Mouse (Mus musculus): ENCODE measurements at regions not wholly inside any gene's neighbourhood (a gene's known extent, or its start where the extent isn't known, plus 50 kb on each side); places are given as distances from the start of the nearest gene placed in this dataset.

DNA sequence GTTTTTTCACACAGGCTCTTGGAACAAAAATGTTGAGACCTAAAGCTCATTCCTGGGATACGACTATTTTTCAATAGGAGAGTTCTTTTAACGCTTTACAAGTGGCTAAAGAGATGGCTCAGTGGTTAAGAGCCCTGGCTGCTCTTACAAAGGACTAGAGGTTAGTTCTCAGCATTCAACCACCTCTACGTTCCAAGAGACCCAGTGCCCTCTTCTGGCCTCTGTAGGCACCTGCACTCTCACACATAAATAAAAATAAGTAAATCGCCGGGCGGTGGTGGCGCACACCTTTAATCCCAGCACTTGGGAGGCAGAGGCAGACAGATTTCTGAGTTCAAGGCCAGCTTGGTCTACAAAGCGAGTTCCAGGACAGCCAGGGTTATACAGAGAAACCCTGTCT is 70.5 kb upstream of the Rad23b start:
- DNase-seq (ENCODE audit: low read depth, low spot score) = peak; percentile 12

DNA sequence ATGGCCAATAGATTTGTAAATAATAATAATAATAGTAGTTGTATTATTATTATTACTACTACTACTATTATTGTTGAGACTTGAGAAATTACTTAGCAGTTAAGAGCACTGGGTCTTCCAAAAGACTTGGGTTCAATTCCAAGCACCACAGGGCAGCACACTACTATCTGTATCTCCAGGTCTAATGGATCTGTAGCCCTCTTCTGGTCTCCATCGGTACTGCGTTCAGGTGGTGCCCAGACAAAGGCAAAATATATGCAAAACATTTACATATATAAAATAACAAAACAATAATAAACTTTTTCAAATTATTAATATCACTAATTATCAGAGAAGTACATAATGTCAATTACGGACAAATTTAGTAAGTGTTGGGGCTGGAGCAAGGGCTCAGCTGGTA is 69.1 kb upstream of the Rad23b start:
- peak; percentile 13 for DNase-seq (ENCODE audit: low read depth, low spot score)

DNA sequence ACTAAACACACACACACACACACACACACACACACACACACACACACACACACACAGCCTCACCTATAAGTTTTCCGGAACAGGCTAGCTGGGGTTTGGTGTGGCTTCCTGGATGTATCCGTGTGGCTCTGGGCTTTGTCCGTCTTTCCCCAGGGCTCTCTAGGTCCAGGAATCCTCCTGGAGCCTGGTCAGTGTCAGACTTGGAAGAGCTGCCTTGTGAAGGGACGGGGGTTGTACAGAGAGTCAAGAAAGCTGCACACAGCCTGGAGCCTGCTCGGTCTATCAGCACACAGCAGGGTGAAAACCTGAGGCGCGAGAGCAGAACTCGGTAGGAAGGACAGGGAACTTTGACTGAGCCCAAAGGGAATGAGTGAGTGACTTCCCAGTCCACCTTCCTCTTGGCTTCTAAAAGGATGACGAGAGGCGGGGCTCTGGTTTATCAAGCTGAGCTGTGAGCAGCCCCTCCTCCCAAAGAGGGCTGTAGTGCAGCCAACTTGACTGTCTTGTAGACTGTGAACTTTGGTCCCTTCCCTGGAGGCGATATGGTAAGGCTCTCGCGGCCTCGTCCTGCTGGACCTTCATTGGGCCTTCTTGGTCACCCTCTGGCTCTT is 68.3 kb upstream of the Rad23b start:
- no peak for DNase-seq (ENCODE audit: low read depth, low spot score)

DNA sequence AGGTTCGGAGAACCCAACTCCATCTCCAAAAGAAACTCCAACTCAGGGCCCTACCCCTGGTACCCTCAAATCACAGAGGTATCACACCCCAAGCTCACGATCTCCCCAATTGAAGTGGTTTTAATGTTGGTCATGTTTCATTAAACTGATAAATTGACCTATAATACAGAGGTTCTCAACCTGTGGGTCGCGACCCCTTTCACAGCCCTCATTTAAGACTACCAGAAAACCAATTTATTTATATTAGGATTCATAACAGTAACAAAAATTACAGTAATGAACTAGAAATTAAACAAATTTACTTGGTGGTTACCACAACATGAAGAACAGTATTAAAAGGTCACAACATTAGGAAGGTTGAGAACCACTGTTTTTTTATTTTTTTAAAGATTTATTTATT is 67.4 kb upstream of the Rad23b start:
- no peak for DNase-seq (ENCODE audit: low read depth, low spot score)

DNA sequence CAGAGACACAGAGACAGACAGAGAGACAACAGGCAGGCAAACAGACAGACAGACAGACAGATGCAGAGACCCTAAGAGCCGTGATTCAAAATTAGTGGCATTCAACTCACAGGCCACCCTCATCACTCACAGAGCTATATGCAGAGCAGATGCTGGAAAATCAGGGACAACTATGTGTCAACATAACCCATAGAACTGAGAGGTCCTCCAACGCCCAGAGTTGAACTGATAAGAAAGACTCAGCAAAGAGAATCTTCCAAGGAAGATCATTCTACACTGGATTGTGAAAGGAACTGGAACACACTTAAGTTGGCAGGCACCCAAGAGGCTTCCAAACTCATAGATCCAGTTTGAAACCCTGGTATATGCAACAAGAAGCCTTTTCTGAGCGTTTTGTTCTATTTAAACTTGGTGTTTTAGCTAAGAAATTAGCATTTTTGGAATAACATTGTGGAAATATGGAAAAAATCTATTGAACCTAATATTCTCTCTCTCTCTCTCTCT is 65.1 kb upstream of the Rad23b start:
- DNase-seq (ENCODE audit: low read depth, low spot score) = no peak

DNA sequence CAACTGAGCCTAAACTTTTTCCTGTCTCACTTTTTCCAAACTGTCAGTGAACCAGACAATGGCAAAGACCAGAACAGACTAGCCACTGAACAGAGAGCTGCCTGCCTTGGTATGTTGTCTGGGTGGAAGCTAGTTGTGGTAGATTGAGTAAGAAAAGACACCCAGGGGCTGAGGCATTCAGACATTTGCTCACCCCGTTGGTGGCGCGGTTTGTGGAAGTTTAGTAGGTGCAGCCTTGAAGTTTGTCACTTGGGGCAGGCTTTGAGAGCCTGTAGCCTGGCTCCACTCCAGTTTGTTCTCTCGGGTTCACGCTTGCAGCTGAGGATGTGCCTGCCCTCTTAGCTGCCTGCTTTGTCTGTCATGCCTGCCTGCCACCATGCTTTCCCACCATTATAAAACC is 64.2 kb upstream of the Rad23b start:
- DNase-seq (ENCODE audit: low read depth, low spot score) = no peak

DNA sequence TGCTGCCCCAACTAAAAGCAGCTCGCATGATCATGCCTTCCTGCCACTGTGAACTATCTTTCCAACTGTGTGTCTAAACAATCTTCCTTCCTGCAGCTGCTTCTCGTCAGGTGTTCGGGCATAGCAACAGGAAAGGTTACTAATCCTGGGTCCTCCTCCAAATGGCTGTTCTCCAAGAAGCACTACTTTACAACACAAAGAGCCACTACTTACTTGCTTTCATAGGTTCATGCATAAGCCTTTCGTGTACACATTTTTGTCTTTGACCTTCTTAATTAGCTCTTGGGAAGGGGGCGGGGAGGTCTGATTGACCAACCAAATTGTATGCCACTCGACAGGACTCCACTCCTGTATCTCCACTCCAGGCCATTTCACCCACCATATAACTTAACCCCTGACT is 61.4 kb upstream of the Rad23b start:
- DNase-seq (ENCODE audit: low read depth, low spot score) = no peak

DNA sequence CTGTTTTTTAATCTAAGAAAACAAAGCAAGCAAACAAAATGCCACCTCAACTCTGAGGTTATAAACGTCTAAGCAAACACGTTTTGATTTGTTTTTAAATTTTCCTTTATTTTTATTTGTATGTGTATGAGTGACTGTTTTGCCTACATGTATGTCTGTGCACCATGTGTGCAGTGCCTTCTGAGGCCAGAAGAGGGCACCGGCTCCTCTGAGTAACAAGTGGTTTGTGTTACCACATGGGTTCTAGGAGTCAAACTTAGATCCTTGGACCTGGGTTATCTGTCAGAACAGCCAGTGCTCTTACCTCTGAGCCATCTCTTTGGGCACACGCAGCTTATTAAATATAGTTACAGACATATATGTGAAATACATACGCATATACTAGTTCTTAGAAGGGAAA is 57.6 kb upstream of the Rad23b start:
- peak; percentile 69 for DNase-seq (ENCODE audit: low read depth, low spot score)

DNA sequence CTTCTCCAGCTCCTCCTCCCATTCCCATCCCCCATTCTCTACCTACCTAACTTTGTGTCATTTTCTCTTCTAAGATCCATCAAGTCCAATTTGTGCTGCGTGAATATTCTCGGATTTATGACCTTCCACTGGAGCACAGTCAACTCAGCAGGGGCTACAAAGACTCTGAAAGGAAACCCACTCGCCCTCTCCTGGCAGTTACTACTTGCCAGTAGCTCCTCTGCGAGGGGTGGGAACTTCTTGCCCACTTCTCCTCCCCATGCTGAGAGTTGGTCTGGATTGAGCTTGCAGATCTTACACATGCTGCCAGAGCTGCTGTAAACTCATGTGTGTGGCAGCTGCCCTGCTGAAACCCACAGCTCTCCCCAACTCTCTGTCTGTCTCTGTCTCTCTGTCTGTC is 57.1 kb upstream of the Rad23b start:
- DNase-seq (ENCODE audit: low read depth, low spot score) = no peak

DNA sequence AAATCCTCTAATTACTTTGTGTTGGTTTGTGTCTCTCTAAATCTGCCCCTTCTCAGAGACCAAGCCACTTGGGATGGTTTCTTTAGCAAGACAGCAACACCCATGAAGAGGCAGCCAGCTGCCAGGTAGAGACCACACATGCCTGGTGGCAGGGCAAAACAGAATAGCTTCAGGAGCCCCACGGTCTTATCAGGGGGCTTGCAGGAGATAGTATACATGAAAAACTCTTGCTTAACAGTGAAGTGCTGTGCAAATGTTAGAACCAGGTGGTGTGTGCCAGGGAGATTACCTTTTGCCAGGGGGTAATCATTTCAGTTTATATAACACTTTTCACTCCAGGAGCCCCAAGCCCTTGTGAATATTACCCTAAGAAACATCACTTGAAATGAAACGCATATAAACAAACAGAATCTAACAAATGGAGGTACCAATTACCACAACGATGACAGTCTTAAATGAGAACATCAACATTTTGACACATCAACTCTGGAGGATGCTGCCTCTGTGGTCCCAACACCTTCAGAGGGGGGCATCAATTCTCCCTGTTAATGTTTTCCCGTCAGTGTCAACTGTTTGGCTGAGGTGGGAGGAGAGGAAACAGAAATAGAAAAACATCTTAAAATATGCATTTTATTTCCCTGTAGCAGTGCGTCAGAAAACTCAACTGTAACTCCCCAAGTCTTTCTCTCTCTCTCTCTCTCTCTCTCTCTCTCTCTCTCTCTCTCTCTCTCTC is 56.3 kb upstream of the Rad23b start:
- DNase-seq (ENCODE audit: low read depth, low spot score) = no peak

DNA sequence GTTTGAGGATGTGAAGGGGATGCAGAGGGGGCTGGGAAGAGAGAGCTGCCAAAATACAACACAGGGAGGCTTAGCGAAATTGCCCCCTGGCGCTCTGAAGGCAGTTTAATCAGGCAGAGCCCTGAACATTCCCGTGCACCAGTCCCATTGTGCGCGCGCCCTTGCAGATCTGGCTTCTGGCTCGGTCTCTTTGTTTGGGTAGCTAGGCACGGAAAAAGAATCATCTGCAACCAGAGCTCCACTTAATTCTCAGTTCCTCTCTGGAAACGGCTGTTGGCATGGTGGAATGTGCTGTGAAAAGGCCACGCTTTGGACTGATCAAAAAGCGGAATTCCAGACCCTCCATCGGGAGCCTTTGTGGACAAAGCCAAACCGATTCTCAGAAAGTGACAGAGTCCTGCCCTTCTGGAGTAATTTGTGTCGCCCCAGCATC is 55.6 kb upstream of the Rad23b start:
- DNase-seq (ENCODE audit: low read depth, low spot score) = no peak

DNA sequence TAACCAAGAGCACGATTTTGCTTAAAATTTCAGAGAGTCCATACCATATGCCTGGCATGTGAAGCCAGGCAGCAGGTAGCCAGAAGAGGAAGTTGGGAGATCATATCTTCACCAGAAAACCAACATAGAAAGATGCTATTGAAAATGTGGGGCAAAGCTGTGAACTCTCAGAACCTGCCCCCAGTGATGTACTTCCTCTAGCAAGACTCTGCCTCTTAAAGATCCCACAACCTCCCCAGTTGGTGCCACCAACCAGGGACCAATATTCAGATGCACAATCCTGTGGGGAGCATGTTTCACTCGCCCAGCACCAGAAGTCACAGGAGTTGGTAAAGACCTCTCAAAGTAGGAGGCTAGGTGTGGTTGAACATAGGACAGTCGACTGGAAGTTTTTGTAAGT is 52.0 kb upstream of the Rad23b start:
- no peak for DNase-seq (ENCODE audit: low read depth, low spot score)
